Mouse (Mus musculus) fat pad, adult 2 months (tissue): ENCODE results near the gene Ccdc50.

Experiments
- DNase-seq: peaks from one replicate; pipeline ENCODE4 v3.0.0-alpha.2; 2011; ENCODE audit warnings: low read depth, low spot score; ENCODE audit errors: extremely low read depth

The Ccdc50 gene

GRCm38 (mm10) chr16:27388761-27389451 lies at the start of gene Ccdc50:
TSS of gene Ccdc50 (plus strand) at chr16:27388869.
- no peak for DNase-seq

- peak; percentile 97 for DNase-seq
Observed at GRCm38 (mm10) chr16:27347521-27347920, 41.1 kb upstream of the Ccdc50 start.

GRCm38 (mm10) chr16:27348359-27348758 lies 40.3 kb upstream of the Ccdc50 start:
- no peak for DNase-seq

- DNase-seq = no peak
Observed at GRCm38 (mm10) chr16:27349235-27349634, 39.4 kb upstream of the Ccdc50 start.

GRCm38 (mm10) chr16:27349878-27350532 lies 38.7 kb upstream of the Ccdc50 start:
- DNase-seq = no peak

GRCm38 (mm10) chr16:27354464-27354863 lies 34.2 kb upstream of the Ccdc50 start:
- peak; percentile 21 for DNase-seq

- no peak for DNase-seq
Observed at GRCm38 (mm10) chr16:27360059-27360458, 28.6 kb upstream of the Ccdc50 start.

GRCm38 (mm10) chr16:27370191-27370590 lies 18.5 kb upstream of the Ccdc50 start, which contains the start of gene Uts2b:
TSS of gene Uts2b (minus strand) at chr16:27370239.
- no peak for DNase-seq

GRCm38 (mm10) chr16:27370700-27371099 lies 18.0 kb upstream of the Ccdc50 start:
- no peak for DNase-seq

GRCm38 (mm10) chr16:27374139-27374538 lies 14.5 kb upstream of the Ccdc50 start:
- no peak for DNase-seq

- no peak for DNase-seq
Observed at GRCm38 (mm10) chr16:27375318-27375717, 13.4 kb upstream of the Ccdc50 start.

- no peak for DNase-seq
Observed at GRCm38 (mm10) chr16:27376556-27376955, 12.1 kb upstream of the Ccdc50 start.

GRCm38 (mm10) chr16:27382217-27382616 lies 6.5 kb upstream of the Ccdc50 start:
- DNase-seq = no peak

GRCm38 (mm10) chr16:27384893-27385603 lies 3.6 kb upstream of the Ccdc50 start:
- no peak for DNase-seq

- no peak for DNase-seq
Observed at GRCm38 (mm10) chr16:27385649-27386048, 3.0 kb upstream of the Ccdc50 start.

- DNase-seq = no peak
Observed at GRCm38 (mm10) chr16:27386850-27387407, 1.7 kb upstream of the Ccdc50 start.

GRCm38 (mm10) chr16:27387634-27388611 lies 746 bp upstream of the Ccdc50 start:
- DNase-seq = no peak

- peak; percentile 79 for DNase-seq
Observed at GRCm38 (mm10) chr16:27389534-27390282, 1.0 kb downstream of the Ccdc50 start.

- no peak for DNase-seq
Observed at GRCm38 (mm10) chr16:27390306-27390705, 1.6 kb downstream of the Ccdc50 start.

- no peak for DNase-seq
Observed at GRCm38 (mm10) chr16:27391845-27392244, 3.2 kb downstream of the Ccdc50 start.
